In the genomic region with DNA sequence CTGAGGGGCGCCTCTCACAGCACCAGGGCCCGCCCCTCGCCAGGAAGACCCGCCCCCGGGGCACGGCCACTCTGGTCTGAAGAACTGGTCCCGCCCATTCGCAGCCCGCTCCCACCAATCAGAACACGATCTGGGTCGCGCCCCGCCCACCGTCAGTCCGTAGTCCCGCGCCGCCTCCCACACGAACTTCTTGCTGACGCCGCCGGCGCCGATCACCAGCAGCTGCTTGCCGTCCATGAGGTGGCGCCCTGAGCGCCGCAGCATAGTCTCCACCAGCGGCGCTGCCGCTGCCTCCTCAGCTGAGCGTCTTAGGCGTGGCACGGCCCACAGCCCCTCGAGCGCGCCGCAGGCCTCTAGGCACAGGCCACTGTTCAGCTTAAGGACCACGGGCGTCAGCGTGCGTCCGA, we compare ENCODE assay signal across 1 mouse cellular context.
TF ChIP-seq lines count a peak whose summit lies in the region.

No protein-coding gene starts in this region.

TF ChIP-seq in C2C12, 6 proteins besides CTCF, POLR2A, EP300 and RAD21:
- TF ChIP-seq CEBPB (IDR thresholded peaks at IDR 0.05; ENCODE audit: low read depth), result no peak
- TF ChIP-seq MYOD1 (IDR thresholded peaks at IDR 0.05; ENCODE audit: control insufficient read depth, insufficient read length, low read depth), result no peak
- peak; percentile 85 for TF ChIP-seq MAX (IDR thresholded peaks at IDR 0.05)
